Mouse (Mus musculus): ENCODE measurements around the gene Lypla2. TPM values are rescaled to one million over a fixed set of nuclear protein-coding genes. Genes with fewer than 3 reads are reported as not detected.
A peak's percentile ranks its signal among the peaks of the same experiment; 100 is the strongest.
"Not testable (repeated sequence)": the region's sequence is repeated elsewhere in the genome, so short reads cannot be mapped to it uniquely, and the experiment has no call there.

The Lypla2 gene
- polyA plus RNA-seq, 1 experiment from 2014 or later = 55.5 TPM

DNA sequence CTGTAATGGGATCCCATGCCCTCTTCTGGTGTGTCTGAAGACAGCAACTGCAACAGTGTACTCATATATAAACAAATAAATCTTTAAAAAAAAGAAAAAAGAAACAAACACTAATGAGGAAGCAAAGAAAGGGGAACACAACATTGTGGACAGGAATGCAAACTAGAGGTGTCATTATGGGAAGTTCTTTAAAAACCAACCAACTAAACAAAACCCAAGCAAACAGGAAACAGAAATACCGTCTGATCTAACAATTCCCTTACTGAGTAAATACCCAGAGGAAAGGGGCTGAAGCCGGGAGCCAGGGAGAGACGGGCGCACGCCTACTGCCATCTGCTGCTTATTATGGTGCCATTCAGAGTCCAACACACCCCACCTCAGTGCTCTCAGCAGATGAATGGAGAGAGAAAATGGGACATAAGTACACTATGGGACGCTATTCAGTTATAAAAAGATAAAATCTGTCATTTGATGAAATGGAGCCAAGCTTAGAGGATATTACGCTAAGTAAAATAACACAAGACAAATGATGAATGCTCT lies 9.2 kb upstream of the Lypla2 start:
- Histone ChIP-seq H3K4me3 (ENCODE audit: low read depth, low read length) (no peak overlapping the region), H3K27ac (ENCODE audit: low read depth) (peak overlapping the region; percentile 23; the same call in 1 of the 2 replicates), H3K9me3 (ENCODE audit: low read length) (no peaks in the 10 kb centered on the region), H3K9ac (replicated peaks) (no peak overlapping the region), H3K4me1 (ENCODE audit: insufficient read depth) (peaks cover 14% of the 10 kb centered on the region), H3K27me3 (ENCODE audit: insufficient read depth, low read length) (no peaks in the 10 kb centered on the region), H3K4me2 (ENCODE audit: low read depth, low read length) (no peak overlapping the region), H3K36me3 (replicated peaks; ENCODE audit: insufficient read depth, low read length) (peaks cover 50% of the 10 kb centered on the region)
- 67% methylated on average over 7 of the region's 7 CpGs for WGBS (ENCODE audit: insufficient replicate concordance)
- no peak for TF ChIP-seq EP300 (IDR thresholded peaks at IDR 0.05; ENCODE audit: low read depth)
- TF ChIP-seq CTCF (IDR thresholded peaks at IDR 0.05; ENCODE audit: low read depth) = no peak
- no peak for DNase-seq
- no peak for ATAC-seq

DNA sequence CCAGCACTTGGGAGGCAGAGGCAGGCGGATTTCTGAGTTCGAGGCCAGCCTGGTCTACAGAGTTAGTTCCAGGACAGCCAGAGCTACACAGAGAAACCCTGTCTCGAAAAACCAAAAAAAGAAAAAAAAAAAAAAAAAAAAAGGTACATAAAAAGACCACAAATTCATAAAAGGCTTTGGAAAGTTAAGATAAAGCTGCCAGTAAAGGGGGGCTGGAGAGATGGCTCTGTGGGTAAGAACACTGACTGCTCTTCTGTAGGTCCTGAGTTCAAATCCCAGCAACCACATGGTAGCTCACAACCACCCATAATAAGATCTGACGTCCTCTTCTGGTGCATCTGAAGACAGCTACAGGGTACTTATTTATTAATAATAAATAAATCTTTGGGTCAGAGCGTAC lies 7.8 kb upstream of the Lypla2 start:
- peaks cover 60% of the 10 kb centered on the region for H3K36me3 ChIP-seq (replicated peaks; ENCODE audit: insufficient read depth, low read length)
- not testable (repeated sequence) for H3K27ac ChIP-seq (ENCODE audit: low read depth); H3K27me3 ChIP-seq (ENCODE audit: insufficient read depth, low read length); H3K4me2 ChIP-seq (ENCODE audit: low read depth, low read length); H3K9me3 ChIP-seq (ENCODE audit: low read length); ATAC-seq; H3K9ac ChIP-seq (replicated peaks); H3K4me1 ChIP-seq (ENCODE audit: insufficient read depth); H3K4me3 ChIP-seq (ENCODE audit: low read depth, low read length); DNase-seq
- WGBS (ENCODE audit: insufficient replicate concordance) = 85% methylated on average over 5 of the region's 5 CpGs

GRCm38 (mm10) chr4:135976146-135976545 lies 3.7 kb upstream of the Lypla2 start:
- peaks cover 49% of the 10 kb centered on the region for H3K36me3 ChIP-seq (replicated peaks; ENCODE audit: insufficient read depth, low read length)
- ATAC-seq (no peak), DNase-seq (no peak)
- TF ChIP-seq CTCF (IDR thresholded peaks at IDR 0.05; ENCODE audit: low read depth) (no peak), EP300 (IDR thresholded peaks at IDR 0.05; ENCODE audit: low read depth) (no peak)
- H3K27me3 ChIP-seq (ENCODE audit: insufficient read depth, low read length) = no peaks in the 10 kb centered on the region
- no peak overlapping the region for H3K27ac ChIP-seq (ENCODE audit: low read depth)
- no peak overlapping the region for H3K9ac ChIP-seq (replicated peaks)
- no peak overlapping the region for H3K4me2 ChIP-seq (ENCODE audit: low read depth, low read length)
- 95% methylated on average over 12 of the region's 12 CpGs for WGBS (ENCODE audit: insufficient replicate concordance)
- no peaks in the 10 kb centered on the region for H3K9me3 ChIP-seq (ENCODE audit: low read length)
- H3K4me1 ChIP-seq (ENCODE audit: insufficient read depth) = peaks cover 21% of the 10 kb centered on the region
- no peak overlapping the region for H3K4me3 ChIP-seq (ENCODE audit: low read depth, low read length)

DNA sequence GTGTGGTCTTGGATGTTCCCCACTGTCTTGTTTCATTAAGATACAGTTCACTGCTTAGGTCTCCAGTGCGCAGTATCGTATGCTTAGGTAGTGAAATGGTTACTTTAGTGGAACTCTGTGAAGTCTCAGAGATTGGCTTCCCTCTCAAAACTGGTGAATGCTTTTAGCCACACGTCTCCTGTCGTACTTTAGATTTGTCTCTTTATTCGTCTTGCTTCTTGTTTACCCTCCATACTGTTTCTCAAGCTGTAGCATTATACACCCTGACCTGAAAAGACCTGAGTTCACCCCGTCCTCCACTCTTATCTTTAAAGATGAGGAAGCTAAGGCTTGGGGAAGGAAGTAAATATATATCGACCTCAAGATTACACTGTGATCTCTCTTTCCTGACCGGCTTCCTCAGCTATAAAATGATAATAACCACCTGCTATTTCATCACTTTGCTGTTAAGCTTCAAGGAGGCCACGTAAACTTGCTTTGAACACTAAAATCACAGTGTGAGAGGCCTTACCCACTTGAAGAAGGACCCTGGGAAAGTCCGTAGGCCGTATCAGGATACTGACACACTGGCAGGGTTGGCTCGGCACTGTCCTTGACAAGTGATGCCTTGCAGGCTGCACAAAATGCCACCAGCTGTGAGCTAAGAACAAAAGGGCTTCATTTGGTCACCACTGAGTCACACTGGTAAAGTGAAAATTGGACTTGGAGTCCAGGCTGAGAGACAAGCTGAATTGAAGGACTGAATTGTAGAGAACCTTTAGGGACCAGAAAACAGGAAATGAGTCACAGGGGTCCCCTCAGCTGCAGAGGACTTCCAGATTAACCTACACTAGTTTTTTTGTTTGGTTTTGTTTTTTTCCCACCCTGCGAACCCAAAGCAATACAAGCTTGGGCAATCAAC lies 735 bp upstream of the Lypla2 start:
- peaks cover 56% of the 10 kb centered on the region for H3K36me3 ChIP-seq (replicated peaks; ENCODE audit: insufficient read depth, low read length)
- H3K27ac ChIP-seq (ENCODE audit: low read depth) = peak overlapping the region; percentile 78

GRCm38 (mm10) chr4:135971805-135972555 lies 446 bp downstream of the Lypla2 start:
- H3K9me3 ChIP-seq (ENCODE audit: low read length) = no peaks in the 10 kb centered on the region
- ATAC-seq = peak; percentile 45
- no peaks in the 10 kb centered on the region for H3K27me3 ChIP-seq (ENCODE audit: insufficient read depth, low read length)
- peak overlapping the region; percentile 78 for H3K27ac ChIP-seq (ENCODE audit: low read depth)
- H3K4me1 ChIP-seq (ENCODE audit: insufficient read depth) = peaks cover 22% of the 10 kb centered on the region
- no peak for DNase-seq
- H3K36me3 ChIP-seq (replicated peaks; ENCODE audit: insufficient read depth, low read length) = peaks cover 63% of the 10 kb centered on the region
- peak overlapping the region; percentile 93 for H3K4me3 ChIP-seq (ENCODE audit: low read depth, low read length)
- peak overlapping the region; percentile 88 for H3K9ac ChIP-seq (replicated peaks)
- WGBS (ENCODE audit: insufficient replicate concordance) = 2% methylated on average over 28 of the region's 35 CpGs
- peak overlapping the region; percentile 96 for H3K4me2 ChIP-seq (ENCODE audit: low read depth, low read length)
- TF ChIP-seq CTCF (IDR thresholded peaks at IDR 0.05; ENCODE audit: low read depth) (0 out of 2 replicates have a peak, but pooled peaks have one; percentile 13), EP300 (IDR thresholded peaks at IDR 0.05; ENCODE audit: low read depth) (no peak)

More for the DNA sequence above, 735 bp upstream of the Lypla2 start:
- Histone ChIP-seq H3K4me3 (ENCODE audit: low read depth, low read length) (peak overlapping the region; percentile 93), H3K27me3 (ENCODE audit: insufficient read depth, low read length) (no peaks in the 10 kb centered on the region), H3K4me2 (ENCODE audit: low read depth, low read length) (peak overlapping the region; percentile 96), H3K9ac (replicated peaks) (peak overlapping the region; percentile 88), H3K9me3 (ENCODE audit: low read length) (no peaks in the 10 kb centered on the region), H3K4me1 (ENCODE audit: insufficient read depth) (peaks cover 22% of the 10 kb centered on the region)
- peak; percentile 21 for DNase-seq
- TF ChIP-seq EP300 (IDR thresholded peaks at IDR 0.05; ENCODE audit: low read depth) (no peak), CTCF (IDR thresholded peaks at IDR 0.05; ENCODE audit: low read depth) (no peak)
- peak; percentile 7; the same call in 1 of the 2 replicates for ATAC-seq
- 34% methylated on average over 13 of the region's 13 CpGs for WGBS (ENCODE audit: insufficient replicate concordance)

DNA sequence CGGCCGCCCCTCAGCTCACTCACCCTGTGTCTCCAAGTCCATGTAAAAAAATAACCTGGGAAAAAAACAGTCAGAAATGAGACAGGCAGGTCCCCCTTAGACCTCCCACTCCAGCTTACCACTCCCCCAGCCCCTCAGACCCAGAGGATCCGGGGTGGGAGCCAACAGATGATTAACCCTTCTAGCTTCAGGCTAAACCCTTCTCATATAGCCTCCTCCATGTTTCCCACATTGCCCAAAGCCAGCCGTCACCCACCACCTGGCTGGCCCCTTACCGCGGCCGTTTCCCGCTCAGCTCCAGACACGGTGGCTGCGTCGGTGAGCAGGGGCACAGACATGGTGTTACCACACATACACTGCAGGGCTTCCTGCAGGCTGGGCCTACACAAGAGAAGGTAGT lies 1.8 kb downstream of the Lypla2 start:
- Histone ChIP-seq H3K4me1 (ENCODE audit: insufficient read depth) (peaks cover 22% of the 10 kb centered on the region), H3K27ac (ENCODE audit: low read depth) (no peak overlapping the region), H3K9me3 (ENCODE audit: low read length) (no peaks in the 10 kb centered on the region), H3K36me3 (replicated peaks; ENCODE audit: insufficient read depth, low read length) (peaks cover 53% of the 10 kb centered on the region), H3K9ac (replicated peaks) (no peak overlapping the region), H3K4me2 (ENCODE audit: low read depth, low read length) (no peak overlapping the region), H3K27me3 (ENCODE audit: insufficient read depth, low read length) (no peaks in the 10 kb centered on the region), H3K4me3 (ENCODE audit: low read depth, low read length) (no peak overlapping the region)
- TF ChIP-seq CTCF (IDR thresholded peaks at IDR 0.05; ENCODE audit: low read depth) = no peak
- TF ChIP-seq EP300 (IDR thresholded peaks at IDR 0.05; ENCODE audit: low read depth) = no peak
- WGBS (ENCODE audit: insufficient replicate concordance) = 89% methylated on average over 11 of the region's 11 CpGs
- ATAC-seq (no peak), DNase-seq (no peak)
